ENCODE assay signal across 14 mouse cellular contexts in genomic region chr1:156644780-156645523, GRCm38 (mm10). TPM values are rescaled to one million over a fixed set of nuclear protein-coding genes. Genes with fewer than 3 reads are reported as not detected.
DNase-seq lines count a peak whose midpoint lies in the region; ATAC-seq and TF ChIP-seq lines count a peak whose summit lies in the region.
"Had no signal": no experiment of that assay in that cellular context is flagged by ENCODE, and none has a peak within 500 bp of the region (broad histone marks: within the 10 kb centered on the region; RNA-seq: fewer than 3 reads in every experiment).

No protein-coding gene starts in this region.

- no peak overlapping the region for H3K9ac ChIP-seq in midbrain, postnatal 0 days (replicated peaks; ENCODE audit: low read length, poor library complexity, severe bottlenecking)
- H3K9ac ChIP-seq in midbrain, embryonic 16.5 days (ENCODE audit: low read depth, low read length): no peak overlapping the region
- H3K9ac ChIP-seq: heart, embryonic 13.5 days had no signal

- intact Hi-C loops in gastrocnemius, adult 2 months (cut with DNase I): no loop called here
- intact Hi-C loops in gastrocnemius, postnatal 36 days (cut with DNase I): no loop called here
- intact Hi-C loops in left cerebral cortex, adult 2 months (cut with DNase I): no loop called here

- TF ChIP-seq CTCF in gastrocnemius, adult 2 months (IDR thresholded peaks at IDR 0.05): no peak
- no peak for TF ChIP-seq CTCF in midbrain, postnatal 0 days (IDR thresholded peaks at IDR 0.05)
- no peak for TF ChIP-seq CTCF in left cerebral cortex, adult 2 months (IDR thresholded peaks at IDR 0.05)

- no peaks in the 10 kb centered on the region for H3K4me1 ChIP-seq in midbrain, postnatal 0 days (ENCODE audit: insufficient read depth, low read length)
- peaks cover 9% of the 10 kb centered on the region; the same call in 1 of the 2 replicates for H3K4me1 ChIP-seq in midbrain, embryonic 16.5 days (ENCODE audit: control insufficient read depth, insufficient read depth, low read length)

- DNase-seq in gastrocnemius, adult 2 months: peak; percentile 40
- DNase-seq in gastrocnemius, postnatal 36 days: no peak
- DNase-seq in midbrain, postnatal 0 days (ENCODE audit: low spot score): peak; percentile 34
- peak; percentile 51 to 71 for DNase-seq in cerebellum, postnatal 25 days
- DNase-seq in yolk sac, embryonic 10.5 days (ENCODE audit: low spot score): peak; percentile 31
- no peak for DNase-seq in left cerebral cortex, adult 2 months (ENCODE audit: extremely low spot score in 1 of 2, low spot score in 2 of 2)
- DNase-seq: liver; lung, postnatal 14 days; thymus, postnatal 14 days had no signal

- no peaks in the 10 kb centered on the region for H3K9me3 ChIP-seq in midbrain, postnatal 0 days (ENCODE audit: low read length)
- no peaks in the 10 kb centered on the region for H3K9me3 ChIP-seq in midbrain, embryonic 16.5 days (replicated peaks; ENCODE audit: control insufficient read depth, low read length, poor library complexity, severe bottlenecking)
- H3K9me3 ChIP-seq: heart, embryonic 13.5 days had no signal

- H3K4me2 ChIP-seq in midbrain, postnatal 0 days (ENCODE audit: low read depth, low read length, poor library complexity, severe bottlenecking): no peak overlapping the region
- H3K4me2 ChIP-seq in midbrain, embryonic 16.5 days (ENCODE audit: low read length): no peak overlapping the region
- H3K4me2 ChIP-seq: heart, embryonic 13.5 days had no signal

- H3K27me3 ChIP-seq in midbrain, postnatal 0 days (ENCODE audit: insufficient read depth, low read length): no peaks in the 10 kb centered on the region
- H3K27me3 ChIP-seq in midbrain, embryonic 16.5 days (ENCODE audit: control insufficient read depth, insufficient read depth, low read depth, low read length): no peaks in the 10 kb centered on the region
- H3K27me3 ChIP-seq: heart, embryonic 13.5 days; Patski had no signal

- ATAC-seq in midbrain, postnatal 0 days (ENCODE audit: low FRiP score): no peak
- ATAC-seq in midbrain, embryonic 16.5 days: no peak
- no peak for ATAC-seq in megakaryocyte-erythroid progenitor cell, adult 5-6 weeks (replicated peaks; ENCODE audit: low FRiP score, low TSS enrichment, poor library complexity, severe bottlenecking)
- ATAC-seq: CD4-positive, CD25-positive, alpha-beta regulatory T cell, adult 4 months; Patski had no signal

- no peak overlapping the region for H3K4me3 ChIP-seq in gastrocnemius, adult 2 months
- H3K4me3 ChIP-seq in midbrain, postnatal 0 days (ENCODE audit: low read depth, low read length): no peak overlapping the region
- no peak overlapping the region for H3K4me3 ChIP-seq in midbrain, embryonic 16.5 days (ENCODE audit: low read depth, low read length)
- no peak overlapping the region for H3K4me3 ChIP-seq in left cerebral cortex, adult 2 months
- H3K4me3 ChIP-seq: heart, embryonic 13.5 days had no signal

- peak overlapping the region; percentile 61 for H3K27ac ChIP-seq in gastrocnemius, adult 2 months
- no peak overlapping the region for H3K27ac ChIP-seq in midbrain, postnatal 0 days (ENCODE audit: low read depth, low read length)
- H3K27ac ChIP-seq in midbrain, embryonic 16.5 days (ENCODE audit: low read length): no peak overlapping the region
- H3K27ac ChIP-seq in left cerebral cortex, adult 2 months: no peak overlapping the region
- H3K27ac ChIP-seq: heart, embryonic 13.5 days had no signal

- peaks cover 14% of the 10 kb centered on the region for H3K36me3 ChIP-seq in midbrain, postnatal 0 days (ENCODE audit: insufficient read depth, low read length)
- H3K36me3 ChIP-seq in midbrain, embryonic 16.5 days (ENCODE audit: control insufficient read depth, insufficient read depth, low read length): peaks cover 11% of the 10 kb centered on the region

- WGBS in midbrain, postnatal 0 days: 60% methylated on average over 13 of the region's 13 CpGs
- WGBS in midbrain, embryonic 16.5 days: 56% methylated on average over 13 of the region's 13 CpGs

RNA-seq across cellular contexts. Expression of gene Tor3a, which starts 29.2 kb away (rescaled TPM):
- 1 to 10 TPM; 4.9 to 5.4 TPM for total RNA-seq in gastrocnemius, adult 2 months (2021)
- total RNA-seq in gastrocnemius, postnatal 36 days (2021): 1 to 10 TPM; 4.3 to 7.6 TPM
- total RNA-seq in midbrain, postnatal 0 days (2014; rRNA removed): 2.6 and 3.3 TPM in 2 replicates
- polyA plus RNA-seq in midbrain, postnatal 0 days (2015; fragmentation: Nextera tagmentation; extraction: Ambion mirVana): 3.1 and 3.5 TPM in 2 replicates
- polyA plus RNA-seq in midbrain, embryonic 16.5 days (2015; fragmentation: Nextera tagmentation; extraction: Ambion mirVana): 2.9 and 3.1 TPM in 2 replicates
- total RNA-seq in megakaryocyte-erythroid progenitor cell, adult 5-6 weeks (2014; fragmentation: Nextera tagmentation): 7.4 and 10.8 TPM in 2 replicates
- 2.3 and 7.7 TPM in 2 replicates for total RNA-seq in megakaryocyte-erythroid progenitor cell, adult 5-6 weeks (2017)
- total RNA-seq in left cerebral cortex, adult 2 months (2021): 1 to 10 TPM; 7.3 to 7.9 TPM

Comparison
In these comparisons a context has a peak if more than half of its experiments do, and no peak if none do; other contexts are left out.
1. DNase-seq: peak in gastrocnemius, adult 2 months (single experiment), midbrain, postnatal 0 days (single experiment), cerebellum, postnatal 25 days (2 of 2) and yolk sac, embryonic 10.5 days (single experiment); none in gastrocnemius, postnatal 36 days (0 of 2) and left cerebral cortex, adult 2 months (0 of 2).